9 mouse cellular contexts compared by ENCODE assay signal in genomic region chr8:71741687-71742114, GRCm38 (mm10). TPM values are rescaled to one million over a fixed set of nuclear protein-coding genes. Genes with fewer than 3 reads are reported as not detected.
A peak's percentile ranks its signal among the peaks of the same experiment; 100 is the strongest.
DNase-seq lines count a peak whose midpoint lies in the region; ATAC-seq and TF ChIP-seq lines count a peak whose summit lies in the region.
"Had no signal": no experiment of that assay in that cellular context is flagged by ENCODE, and none has a peak within 500 bp of the region (broad histone marks: within the 10 kb centered on the region; RNA-seq: fewer than 3 reads in every experiment).

No protein-coding gene starts in this region.

- H3K4me3 ChIP-seq in kidney, adult 2 months (ENCODE audit: insufficient read depth, low read depth, low read length), result no peak overlapping the region
- H3K4me3 ChIP-seq in forebrain, embryonic 14.5 days (ENCODE audit: low read depth, low read length), result no peak overlapping the region
- H3K4me3 ChIP-seq in limb, embryonic 12.5 days (replicated peaks), result peak overlapping the region; percentile 21; the same call in 1 of the 2 replicates
- H3K4me3 ChIP-seq in midbrain, embryonic 12.5 days, result peak overlapping the region; percentile 16; the same call in 1 of the 2 replicates

- WGBS in kidney, adult 2 months, result 7% methylated on average over 19 of the region's 19 CpGs
- 3% methylated on average over 19 of the region's 19 CpGs for WGBS in forebrain, embryonic 14.5 days
- WGBS in limb, embryonic 12.5 days, result 8% methylated on average over 19 of the region's 19 CpGs
- WGBS in midbrain, embryonic 12.5 days, result 3% methylated on average over 19 of the region's 19 CpGs

- no peak overlapping the region for H3K27ac ChIP-seq in kidney, adult 2 months (ENCODE audit: insufficient read depth, low read depth, low read length)
- H3K27ac ChIP-seq in forebrain, embryonic 14.5 days (ENCODE audit: low read depth, low read length), result no peak overlapping the region
- no peak overlapping the region for H3K27ac ChIP-seq in limb, embryonic 12.5 days
- H3K27ac ChIP-seq in midbrain, embryonic 12.5 days (replicated peaks), result no peak overlapping the region
- H3K27ac ChIP-seq: macrophage had no signal

- no peak for TF ChIP-seq POLR2A in kidney, adult 2 months (IDR thresholded peaks at IDR 0.05; ENCODE audit: low read depth, low read length)

- peak; percentile 48; the same call in 1 of the 2 replicates for ATAC-seq in forebrain, embryonic 14.5 days
- ATAC-seq in limb, embryonic 12.5 days (ENCODE audit: insufficient number of reproducible peaks, insufficient read depth, low FRiP score, low TSS enrichment, low read depth), result peak; percentile 54; the same call in 1 of the 2 replicates
- peak; percentile 49; the same call in 1 of the 2 replicates for ATAC-seq in midbrain, embryonic 12.5 days (ENCODE audit: low FRiP score, low read depth)

- intact Hi-C loops in left cerebral cortex, postnatal 10 days (cut with DNase I), result no loop called here
- intact Hi-C loops in left cerebral cortex, postnatal 14 days (cut with DNase I), result no loop called here

- DNase-seq in kidney, adult 2 months, result peak; percentile 26
- DNase-seq in kidney, adult 8-10 months, result no peak
- peak; percentile 47 for DNase-seq in forebrain, embryonic 14.5 days (ENCODE audit: low spot score)
- DNase-seq in left cerebral cortex, postnatal 10 days (ENCODE audit: extremely low spot score in 1 of 2, low spot score in 2 of 2), result no peak
- DNase-seq in cerebellum, adult 9-11 months, result no peak
- no peak for DNase-seq in left cerebral cortex, postnatal 14 days (ENCODE audit: low spot score in 2 of 2)

- no peak overlapping the region for H3K9ac ChIP-seq in forebrain, embryonic 14.5 days (ENCODE audit: low read length)
- H3K9ac ChIP-seq in limb, embryonic 12.5 days (replicated peaks), result peak overlapping the region; percentile 27; the same call in 1 of the 2 replicates
- no peak overlapping the region for H3K9ac ChIP-seq in midbrain, embryonic 12.5 days (replicated peaks)

- H3K27me3 ChIP-seq in kidney, adult 2 months (replicated peaks; ENCODE audit: control insufficient read depth, insufficient read depth, low read length), result no peaks in the 10 kb centered on the region
- H3K27me3 ChIP-seq in forebrain, embryonic 14.5 days (replicated peaks; ENCODE audit: control insufficient read depth, insufficient read depth, low read length), result no peaks in the 10 kb centered on the region
- peaks cover 14% of the 10 kb centered on the region for H3K27me3 ChIP-seq in limb, embryonic 12.5 days
- peaks cover 17% of the 10 kb centered on the region; the same call in 1 of the 2 replicates for H3K27me3 ChIP-seq in midbrain, embryonic 12.5 days

- TF ChIP-seq CTCF in kidney, adult 2 months (conservative IDR thresholded peaks at IDR 0.05; ENCODE audit: insufficient read depth, insufficient read length, low read depth, low read length), result no peak

- no peaks in the 10 kb centered on the region for H3K4me1 ChIP-seq in kidney, adult 2 months (ENCODE audit: control insufficient read depth, insufficient read depth, low read length)
- peaks cover 5% of the 10 kb centered on the region for H3K4me1 ChIP-seq in forebrain, embryonic 14.5 days (ENCODE audit: control insufficient read depth, insufficient read depth, low read length)
- H3K4me1 ChIP-seq in limb, embryonic 12.5 days (replicated peaks), result no peaks in the 10 kb centered on the region
- peaks cover 7% of the 10 kb centered on the region for H3K4me1 ChIP-seq in midbrain, embryonic 12.5 days

- H3K4me2 ChIP-seq in forebrain, embryonic 14.5 days (ENCODE audit: low read length), result peak overlapping the region; percentile 39
- peak overlapping the region; percentile 50 for H3K4me2 ChIP-seq in limb, embryonic 12.5 days
- H3K4me2 ChIP-seq in midbrain, embryonic 12.5 days (replicated peaks), result peak overlapping the region; percentile 41

- no peaks in the 10 kb centered on the region for H3K36me3 ChIP-seq in kidney, adult 2 months (ENCODE audit: control insufficient read depth, insufficient read depth, low read length)
- no peaks in the 10 kb centered on the region for H3K36me3 ChIP-seq in forebrain, embryonic 14.5 days (ENCODE audit: control insufficient read depth, insufficient read depth, low read length)
- no peaks in the 10 kb centered on the region for H3K36me3 ChIP-seq in limb, embryonic 12.5 days
- no peaks in the 10 kb centered on the region for H3K36me3 ChIP-seq in midbrain, embryonic 12.5 days

- no peaks in the 10 kb centered on the region for H3K9me3 ChIP-seq in forebrain, embryonic 14.5 days (replicated peaks; ENCODE audit: control insufficient read depth, low read length)
- no peaks in the 10 kb centered on the region for H3K9me3 ChIP-seq in limb, embryonic 12.5 days
- H3K9me3 ChIP-seq in midbrain, embryonic 12.5 days, result no peaks in the 10 kb centered on the region

RNA-seq across cellular contexts. Expression of gene Fcho1, which starts 16.2 kb away (rescaled TPM):
- polyA plus RNA-seq in kidney, adult 2 months (2012; rRNA removed), result 4.2 and 9.5 TPM in 2 replicates
- polyA plus RNA-seq in forebrain, embryonic 14.5 days (2014; fragmentation: Nextera tagmentation; extraction: Ambion mirVana), result 38.6 and 47.4 TPM in 2 replicates
- 5.5 and 6.0 TPM in 2 replicates for polyA plus RNA-seq in limb, embryonic 12.5 days (2016; fragmentation: Nextera tagmentation; extraction: Ambion mirVana)
- polyA plus RNA-seq in midbrain, embryonic 12.5 days (2016; fragmentation: Nextera tagmentation; extraction: Ambion mirVana), result 39.2 and 43.7 TPM in 2 replicates
- total RNA-seq in left cerebral cortex, postnatal 10 days (2021), result 100 to 1,000 TPM; 139 to 143 TPM
- total RNA-seq in left cerebral cortex, postnatal 14 days (2021), result 100 to 1,000 TPM; 152 to 156 TPM

RNA-seq across cellular contexts. Expression of gene B3gnt3, which starts 40.1 kb away (rescaled TPM):
- 5.5 and 5.9 TPM in 2 replicates for polyA plus RNA-seq in kidney, adult 2 months (2012; rRNA removed)
- 0.10 and 0.22 TPM in 2 replicates for polyA plus RNA-seq in forebrain, embryonic 14.5 days (2014; fragmentation: Nextera tagmentation; extraction: Ambion mirVana)
- 0.70 and 1.1 TPM in 2 replicates for polyA plus RNA-seq in limb, embryonic 12.5 days (2016; fragmentation: Nextera tagmentation; extraction: Ambion mirVana)
- 0.55 and 0.66 TPM in 2 replicates for polyA plus RNA-seq in midbrain, embryonic 12.5 days (2016; fragmentation: Nextera tagmentation; extraction: Ambion mirVana)
- under 1 TPM; 0.26 to 0.41 TPM for total RNA-seq in left cerebral cortex, postnatal 10 days (2021)
- under 1 TPM; 0.44 to 0.49 TPM for total RNA-seq in left cerebral cortex, postnatal 14 days (2021)

RNA-seq across cellular contexts. Expression of gene Insl3, which starts 52.7 kb away (rescaled TPM):
- 14.5 and 17.8 TPM in 2 replicates for polyA plus RNA-seq in kidney, adult 2 months (2012; rRNA removed)
- 0.63 TPM in 1 of 2 replicates, not detected in the other for polyA plus RNA-seq in forebrain, embryonic 14.5 days (2014; fragmentation: Nextera tagmentation; extraction: Ambion mirVana)
- 0.54 and 0.64 TPM in 2 replicates for polyA plus RNA-seq in limb, embryonic 12.5 days (2016; fragmentation: Nextera tagmentation; extraction: Ambion mirVana)
- polyA plus RNA-seq in midbrain, embryonic 12.5 days (2016; fragmentation: Nextera tagmentation; extraction: Ambion mirVana), result not detected in 2 replicates
- 1 to 10 TPM; 1.2 to 2.0 TPM for total RNA-seq in left cerebral cortex, postnatal 10 days (2021)
- total RNA-seq in left cerebral cortex, postnatal 14 days (2021), result 1 to 10 TPM; 1.8 to 2.8 TPM

Comparison
In these comparisons a context has a peak if more than half of its experiments do, and no peak if none do; other contexts are left out.
1. DNase-seq: peak in kidney, adult 2 months (single experiment) and forebrain, embryonic 14.5 days (single experiment); none in kidney, adult 8-10 months (0 of 2), left cerebral cortex, postnatal 10 days (0 of 2), cerebellum, adult 9-11 months (single experiment) and left cerebral cortex, postnatal 14 days (0 of 2).
2. H3K4me3 ChIP-seq: peak in limb, embryonic 12.5 days (single experiment) and midbrain, embryonic 12.5 days (single experiment); none in kidney, adult 2 months (single experiment) and forebrain, embryonic 14.5 days (single experiment).
3. Peak in every context shown above with its lines, with median percentiles within 50 percentile points of each other: ATAC-seq and H3K4me2 ChIP-seq.